Mouse (Mus musculus): ENCODE results near the gene Bcl2l13. TPM values are rescaled to one million over a fixed set of nuclear protein-coding genes. Genes with fewer than 3 reads are reported as not detected.
A peak's percentile ranks its signal among the peaks of the same experiment; 100 is the strongest.
"Not testable (repeated sequence)": the region's sequence is repeated elsewhere in the genome, so short reads cannot be mapped to it uniquely, and the experiment has no call there.

Bcl2l13 gene
- polyA plus RNA-seq, 1 experiment from 2014 or later: 49.6 TPM

DNA sequence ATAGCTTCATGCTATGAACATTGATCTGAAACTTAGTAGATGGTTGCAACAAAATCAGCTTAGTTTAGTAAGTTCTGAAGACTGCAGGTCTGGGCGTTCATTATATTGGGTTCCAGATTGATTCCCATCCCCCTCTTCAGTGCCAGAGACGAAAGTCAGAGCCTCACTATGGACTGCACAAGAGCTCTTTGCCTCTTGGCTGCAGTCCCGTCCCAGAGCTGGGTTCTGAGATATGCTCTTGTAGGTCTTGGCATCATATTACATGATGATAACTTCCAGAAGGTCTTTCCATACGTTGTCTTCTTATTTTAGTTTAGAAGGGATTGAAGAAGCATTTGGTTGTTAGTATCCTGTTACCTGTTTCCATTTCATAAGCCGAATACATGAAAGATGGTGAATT is 43.0 kb downstream of the Bcl2l13 start:
- Histone ChIP-seq H3K27me3 (no peaks in the 10 kb centered on the region), H3K4me2 (no peak overlapping the region), H3K9me3 (0 out of 2 replicates have a peak, but pooled peaks cover 2% of the 10 kb centered on the region), H3K27ac (no peak overlapping the region), H3K4me1 (no peaks in the 10 kb centered on the region), H3K9ac (no peak overlapping the region), H3K36me3 (replicated peaks) (peaks cover 61% of the 10 kb centered on the region), H3K4me3 (replicated peaks) (no peak overlapping the region)
- ATAC-seq (ENCODE audit: low FRiP score): no peak
- WGBS: 88% methylated on average over 5 of the region's 5 CpGs

DNA sequence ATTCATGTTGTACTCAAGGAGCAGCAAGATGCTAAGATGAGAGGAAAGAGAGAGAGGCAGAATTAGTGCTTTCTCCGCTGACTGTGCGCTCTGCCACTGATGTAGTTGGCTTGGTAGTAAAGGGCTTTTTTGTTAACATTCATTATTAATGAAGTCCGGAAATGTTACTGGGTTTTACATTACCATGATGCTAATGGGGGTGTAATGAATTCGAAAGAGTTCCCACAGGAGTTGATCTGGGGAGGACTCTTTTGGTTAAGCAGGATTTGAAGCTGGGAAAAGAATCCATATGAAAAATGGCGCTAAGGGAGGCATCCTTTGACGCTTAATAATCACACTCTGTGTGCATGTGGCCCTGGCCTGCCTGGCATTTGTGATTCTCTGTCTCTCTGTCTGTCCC is 48.4 kb downstream of the Bcl2l13 start:
- no peak overlapping the region for H3K27ac ChIP-seq
- H3K27me3 ChIP-seq: no peaks in the 10 kb centered on the region
- H3K4me2 ChIP-seq: no peak overlapping the region
- no peak overlapping the region for H3K9ac ChIP-seq
- peaks cover 61% of the 10 kb centered on the region for H3K36me3 ChIP-seq (replicated peaks)
- ATAC-seq (ENCODE audit: low FRiP score): no peak
- WGBS: 82% methylated on average over 6 of the region's 6 CpGs
- 0 out of 2 replicates have a peak, but pooled peaks cover 2% of the 10 kb centered on the region for H3K9me3 ChIP-seq
- no peaks in the 10 kb centered on the region for H3K4me1 ChIP-seq
- H3K4me3 ChIP-seq (replicated peaks): no peak overlapping the region

DNA sequence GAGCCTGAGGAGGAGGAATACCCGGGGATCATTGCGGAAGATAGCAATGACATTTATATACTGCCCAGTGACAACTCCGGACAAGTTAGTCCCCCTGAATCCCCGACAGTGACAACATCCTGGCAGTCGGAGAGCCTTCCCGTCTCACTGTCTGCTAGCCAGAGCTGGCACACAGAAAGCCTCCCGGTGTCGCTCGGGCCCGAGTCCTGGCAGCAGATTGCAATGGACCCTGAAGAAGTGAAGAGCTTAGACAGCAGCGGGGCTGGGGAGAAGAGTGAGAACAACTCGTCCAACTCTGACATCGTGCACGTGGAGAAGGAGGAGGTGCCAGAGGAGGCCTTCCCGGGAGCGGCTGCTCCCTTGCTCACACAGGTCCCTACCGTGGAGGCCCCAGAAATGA is 50.7 kb downstream of the Bcl2l13 start:
- ATAC-seq (ENCODE audit: low FRiP score): no peak

DNA sequence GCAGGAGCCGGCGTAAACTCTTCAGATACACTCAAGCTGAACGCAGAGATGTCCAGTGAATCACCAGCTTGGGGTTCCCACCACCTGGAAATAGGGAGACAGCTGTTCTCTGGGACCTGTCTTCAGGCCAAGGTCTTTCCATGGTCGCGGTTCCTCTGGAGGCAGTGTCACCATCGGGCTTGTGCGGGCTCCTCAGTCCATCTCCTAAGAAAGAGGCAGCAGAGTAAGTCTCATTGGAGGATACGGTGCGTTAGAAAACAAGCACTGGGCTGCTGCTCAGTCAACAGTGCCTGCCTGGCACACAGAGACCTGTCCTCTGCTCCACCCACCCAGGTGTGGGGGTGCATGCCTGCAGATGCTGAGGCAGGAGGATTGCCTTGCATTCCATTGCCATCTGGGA is 58.1 kb downstream of the Bcl2l13 start:
- no peak overlapping the region for H3K4me2 ChIP-seq
- no peak overlapping the region for H3K9ac ChIP-seq
- H3K36me3 ChIP-seq (replicated peaks): peaks cover 38% of the 10 kb centered on the region
- no peaks in the 10 kb centered on the region for H3K4me1 ChIP-seq
- H3K9me3 ChIP-seq: no peaks in the 10 kb centered on the region
- ATAC-seq (ENCODE audit: low FRiP score): no peak
- H3K27me3 ChIP-seq: no peaks in the 10 kb centered on the region
- H3K4me3 ChIP-seq (replicated peaks): no peak overlapping the region
- WGBS: 98% methylated on average over 9 of the region's 9 CpGs
- no peak overlapping the region for H3K27ac ChIP-seq

More for the DNA sequence above, 50.7 kb downstream of the Bcl2l13 start:
- Histone ChIP-seq H3K27ac (no peak overlapping the region), H3K9ac (no peak overlapping the region), H3K4me3 (replicated peaks) (no peak overlapping the region), H3K4me1 (no peaks in the 10 kb centered on the region), H3K36me3 (replicated peaks) (peaks cover 64% of the 10 kb centered on the region), H3K27me3 (no peaks in the 10 kb centered on the region), H3K4me2 (no peak overlapping the region), H3K9me3 (0 out of 2 replicates have a peak, but pooled peaks cover 2% of the 10 kb centered on the region)
- 89% methylated on average over 17 of the region's 17 CpGs for WGBS

DNA sequence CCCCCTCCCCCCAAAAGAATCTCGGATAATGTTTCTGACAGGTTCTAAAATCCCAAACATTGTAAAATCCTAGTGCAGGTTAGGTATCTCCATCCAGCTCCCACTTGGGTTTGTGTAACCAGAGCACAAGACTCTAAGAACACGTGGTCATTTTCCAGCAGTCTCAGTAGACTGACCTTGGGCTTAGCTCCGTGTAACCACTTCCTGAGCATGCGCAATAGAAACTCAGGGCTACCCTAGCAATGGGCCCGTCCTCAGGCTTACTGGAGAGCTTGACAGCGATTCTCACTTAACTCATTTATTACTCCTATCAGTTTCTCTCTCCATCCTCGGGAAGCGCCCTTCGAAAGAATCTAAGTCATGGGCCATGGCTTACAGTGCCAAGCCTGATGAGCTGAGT is 58.5 kb downstream of the Bcl2l13 start:
- H3K9me3 ChIP-seq: no peaks in the 10 kb centered on the region
- no peak overlapping the region for H3K4me2 ChIP-seq
- no peak overlapping the region for H3K4me3 ChIP-seq (replicated peaks)
- 91% methylated on average over 9 of the region's 9 CpGs for WGBS
- H3K4me1 ChIP-seq: no peaks in the 10 kb centered on the region
- H3K27ac ChIP-seq: no peak overlapping the region
- H3K9ac ChIP-seq: no peak overlapping the region
- no peaks in the 10 kb centered on the region for H3K27me3 ChIP-seq
- no peak for ATAC-seq (ENCODE audit: low FRiP score)
- H3K36me3 ChIP-seq (replicated peaks): peaks cover 38% of the 10 kb centered on the region

DNA sequence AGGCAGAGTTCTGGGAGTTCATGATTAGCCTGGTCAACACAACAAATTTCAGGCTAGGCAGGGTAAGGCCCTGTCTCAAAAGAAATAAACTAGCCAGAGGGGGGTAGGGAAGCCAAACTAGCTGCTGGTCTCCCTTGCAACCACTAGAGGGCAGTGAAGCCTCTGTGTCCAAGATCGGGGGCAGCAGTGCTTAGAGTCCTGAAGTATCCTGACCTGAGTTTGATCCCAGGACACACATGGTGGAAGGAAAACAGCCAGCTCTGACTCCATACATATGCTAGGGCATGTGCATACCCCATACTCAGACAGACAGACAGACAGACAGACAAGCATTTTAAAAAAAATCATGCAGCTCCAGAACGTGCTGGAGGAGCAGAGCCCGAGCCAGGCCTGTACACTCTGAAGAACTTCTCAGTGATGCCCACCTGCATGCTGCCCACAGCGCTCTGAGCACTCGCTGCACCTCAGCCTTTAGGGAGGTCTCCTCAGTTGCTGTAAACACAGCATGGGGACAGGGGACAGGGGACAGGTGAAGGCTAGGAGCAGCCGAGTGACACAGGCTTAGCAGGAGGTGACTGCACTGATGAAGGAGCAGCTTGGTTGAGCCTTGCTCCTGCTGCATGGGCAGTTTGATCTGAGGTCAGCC is 62.3 kb downstream of the Bcl2l13 start:
- peak; percentile 44; the same call in 1 of the 2 replicates for ATAC-seq (ENCODE audit: low FRiP score)
- Histone ChIP-seq H3K27me3 (no peaks in the 10 kb centered on the region), H3K4me2 (no peak overlapping the region), H3K27ac (no peak overlapping the region), H3K4me1 (no peaks in the 10 kb centered on the region), H3K36me3 (replicated peaks) (peaks cover 15% of the 10 kb centered on the region), H3K9me3 (no peaks in the 10 kb centered on the region), H3K9ac (no peak overlapping the region), H3K4me3 (replicated peaks) (no peak overlapping the region)
- WGBS: 70% methylated on average over 6 of the region's 6 CpGs

DNA sequence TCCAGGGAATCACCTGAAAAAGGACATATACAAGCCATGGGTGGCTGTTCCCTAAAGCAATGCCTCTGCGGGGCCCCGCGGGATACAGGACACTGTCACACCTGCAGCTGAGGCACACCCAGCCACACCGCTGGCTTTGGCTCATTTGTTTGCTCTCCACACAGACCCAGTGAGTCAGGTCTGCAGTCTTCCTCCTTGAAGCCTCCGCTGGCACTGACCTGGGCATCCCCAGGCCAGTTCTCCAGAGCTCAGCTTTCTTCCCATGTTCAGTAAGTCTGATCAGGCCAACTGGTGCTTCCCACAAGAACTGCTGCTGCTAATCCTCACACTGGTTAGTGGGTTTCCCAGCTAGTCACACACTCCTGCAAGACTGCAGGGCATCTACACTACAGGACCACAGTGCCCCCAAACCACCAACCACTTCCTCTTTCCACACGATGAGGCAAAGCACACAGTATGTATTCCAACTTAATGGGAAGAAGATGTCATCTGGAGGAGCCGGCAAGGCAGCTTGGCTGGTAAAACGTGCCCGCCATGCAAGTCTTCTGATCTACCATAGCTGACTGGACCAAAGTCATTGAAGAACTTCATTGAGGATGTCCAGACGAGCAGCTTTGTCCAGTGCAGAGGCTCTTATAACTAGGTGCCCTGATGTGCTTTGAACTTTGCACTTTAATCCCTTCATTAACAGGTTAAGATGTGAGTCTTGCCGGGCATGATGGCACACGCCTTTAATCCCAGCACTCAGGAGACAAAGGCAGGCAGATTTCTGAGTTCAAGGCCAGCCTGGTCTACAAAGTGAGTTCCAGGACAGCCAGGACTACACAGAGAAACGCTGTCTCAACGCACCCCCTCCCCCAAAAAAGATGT is 66.0 kb downstream of the Bcl2l13 start:
- WGBS: 91% methylated on average over 14 of the region's 14 CpGs
- H3K9me3 ChIP-seq: no peaks in the 10 kb centered on the region
- no peak overlapping the region for H3K4me3 ChIP-seq (replicated peaks)
- H3K4me1 ChIP-seq: no peaks in the 10 kb centered on the region
- ATAC-seq (ENCODE audit: low FRiP score): no peak
- no peaks in the 10 kb centered on the region for H3K36me3 ChIP-seq (replicated peaks)
- no peak overlapping the region for H3K9ac ChIP-seq
- no peak overlapping the region for H3K27ac ChIP-seq
- no peak overlapping the region for H3K4me2 ChIP-seq
- no peaks in the 10 kb centered on the region for H3K27me3 ChIP-seq

DNA sequence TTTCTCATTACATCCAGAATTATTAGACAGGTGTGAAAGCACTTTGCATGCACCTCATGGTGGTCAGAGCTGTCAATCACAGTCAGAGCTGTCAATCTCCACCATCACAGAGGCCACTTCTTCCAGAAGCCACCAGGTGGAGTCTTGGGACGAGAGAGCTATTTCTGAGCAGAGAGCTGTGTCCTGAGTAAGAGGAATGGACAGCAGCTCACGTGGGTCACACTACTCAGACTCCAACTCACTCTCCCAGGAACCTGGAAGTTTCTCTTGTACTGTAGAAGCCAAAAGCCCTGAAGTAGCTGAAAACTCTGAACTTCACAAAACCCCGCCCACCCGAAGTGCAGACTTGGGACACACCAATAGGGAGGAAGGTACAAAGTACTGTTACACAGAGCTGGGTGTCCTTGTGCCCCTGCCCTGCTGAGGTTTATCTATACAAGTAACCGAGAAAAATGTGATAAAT is 67.5 kb downstream of the Bcl2l13 start:
- no peaks in the 10 kb centered on the region for H3K27me3 ChIP-seq
- no peak for ATAC-seq (ENCODE audit: low FRiP score)
- H3K9me3 ChIP-seq: no peaks in the 10 kb centered on the region
- H3K4me1 ChIP-seq: no peaks in the 10 kb centered on the region
- no peak overlapping the region for H3K4me3 ChIP-seq (replicated peaks)
- 55% methylated on average over 5 of the region's 5 CpGs for WGBS
- H3K9ac ChIP-seq: no peak overlapping the region
- H3K4me2 ChIP-seq: no peak overlapping the region
- H3K36me3 ChIP-seq (replicated peaks): no peaks in the 10 kb centered on the region
- H3K27ac ChIP-seq: no peak overlapping the region

DNA sequence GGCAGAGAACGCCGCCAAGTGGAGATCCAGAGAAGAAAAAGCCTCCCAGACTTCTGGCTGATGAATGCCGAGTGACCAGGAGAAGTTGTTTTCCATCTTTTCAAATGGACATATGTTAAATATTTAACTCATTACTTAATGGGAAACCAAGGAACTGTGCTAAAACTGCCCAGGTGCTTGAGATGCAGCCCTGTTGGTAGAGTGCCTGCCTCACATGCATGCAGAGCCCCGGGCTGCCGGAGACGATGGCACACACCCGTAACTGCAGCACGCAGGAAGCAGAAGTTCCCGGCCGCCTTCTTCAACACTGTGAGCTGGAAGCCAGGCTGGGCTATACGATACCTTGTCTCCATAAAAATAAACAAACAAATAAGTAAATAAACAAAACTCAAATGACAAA is 67.9 kb downstream of the Bcl2l13 start:
- Histone ChIP-seq H3K4me3 (replicated peaks) (no peak overlapping the region), H3K9ac (no peak overlapping the region), H3K4me1 (no peaks in the 10 kb centered on the region), H3K36me3 (replicated peaks) (no peaks in the 10 kb centered on the region), H3K4me2 (no peak overlapping the region), H3K27me3 (no peaks in the 10 kb centered on the region), H3K9me3 (no peaks in the 10 kb centered on the region), H3K27ac (no peak overlapping the region)
- WGBS: 89% methylated on average over 11 of the region's 11 CpGs
- ATAC-seq (ENCODE audit: low FRiP score): no peak

DNA sequence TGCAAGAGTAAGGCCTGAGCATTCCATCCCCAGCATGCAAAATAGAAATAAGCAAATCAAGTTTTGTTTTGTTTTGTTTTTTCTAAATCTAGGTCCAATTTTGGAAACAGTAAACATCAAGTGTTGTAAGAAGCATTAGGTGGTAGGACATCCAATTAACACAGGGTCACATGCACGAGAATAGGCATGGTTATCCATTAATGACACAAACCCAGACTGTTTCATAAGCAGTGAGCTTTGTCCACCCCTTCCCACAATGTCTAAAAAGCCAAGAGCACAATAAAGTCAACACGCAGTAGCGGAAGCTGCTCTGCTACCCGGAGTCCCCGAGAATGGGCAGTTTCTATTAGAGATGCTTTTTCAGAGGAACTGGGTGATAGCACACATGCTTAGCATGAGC is 69.1 kb downstream of the Bcl2l13 start:
- Histone ChIP-seq H3K9me3 (no peaks in the 10 kb centered on the region), H3K27me3 (no peaks in the 10 kb centered on the region), H3K9ac (no peak overlapping the region), H3K36me3 (replicated peaks) (no peaks in the 10 kb centered on the region), H3K4me2 (no peak overlapping the region), H3K27ac (no peak overlapping the region), H3K4me3 (replicated peaks) (no peak overlapping the region), H3K4me1 (no peaks in the 10 kb centered on the region)
- ATAC-seq (ENCODE audit: low FRiP score): no peak
- WGBS: 81% methylated on average over 5 of the region's 5 CpGs

DNA sequence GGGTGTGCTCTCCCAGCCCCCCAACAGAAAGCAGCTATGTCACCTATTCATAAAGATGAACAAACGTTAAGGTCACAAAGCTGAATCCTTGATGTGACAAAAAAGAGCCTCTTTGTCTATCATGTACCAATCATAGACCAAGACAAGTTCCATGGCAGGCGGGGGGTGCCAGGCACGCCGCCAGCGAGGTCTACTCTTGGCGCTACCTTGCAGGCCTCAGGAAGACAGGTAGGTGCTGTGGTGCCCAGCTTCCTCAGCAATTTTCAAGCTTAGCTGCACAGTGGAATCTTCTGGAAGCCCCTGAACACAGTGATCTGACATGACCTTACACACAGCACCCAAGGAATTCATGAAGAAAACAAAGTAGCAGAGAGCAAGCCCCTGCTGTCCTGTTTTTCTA is 70.5 kb downstream of the Bcl2l13 start:
- no peaks in the 10 kb centered on the region for H3K4me1 ChIP-seq
- H3K9me3 ChIP-seq: no peaks in the 10 kb centered on the region
- no peaks in the 10 kb centered on the region for H3K36me3 ChIP-seq (replicated peaks)
- WGBS: 92% methylated on average over 6 of the region's 6 CpGs
- H3K4me3 ChIP-seq (replicated peaks): no peak overlapping the region
- no peak for ATAC-seq (ENCODE audit: low FRiP score)
- H3K4me2 ChIP-seq: no peak overlapping the region
- no peak overlapping the region for H3K27ac ChIP-seq
- no peak overlapping the region for H3K9ac ChIP-seq
- no peaks in the 10 kb centered on the region for H3K27me3 ChIP-seq

DNA sequence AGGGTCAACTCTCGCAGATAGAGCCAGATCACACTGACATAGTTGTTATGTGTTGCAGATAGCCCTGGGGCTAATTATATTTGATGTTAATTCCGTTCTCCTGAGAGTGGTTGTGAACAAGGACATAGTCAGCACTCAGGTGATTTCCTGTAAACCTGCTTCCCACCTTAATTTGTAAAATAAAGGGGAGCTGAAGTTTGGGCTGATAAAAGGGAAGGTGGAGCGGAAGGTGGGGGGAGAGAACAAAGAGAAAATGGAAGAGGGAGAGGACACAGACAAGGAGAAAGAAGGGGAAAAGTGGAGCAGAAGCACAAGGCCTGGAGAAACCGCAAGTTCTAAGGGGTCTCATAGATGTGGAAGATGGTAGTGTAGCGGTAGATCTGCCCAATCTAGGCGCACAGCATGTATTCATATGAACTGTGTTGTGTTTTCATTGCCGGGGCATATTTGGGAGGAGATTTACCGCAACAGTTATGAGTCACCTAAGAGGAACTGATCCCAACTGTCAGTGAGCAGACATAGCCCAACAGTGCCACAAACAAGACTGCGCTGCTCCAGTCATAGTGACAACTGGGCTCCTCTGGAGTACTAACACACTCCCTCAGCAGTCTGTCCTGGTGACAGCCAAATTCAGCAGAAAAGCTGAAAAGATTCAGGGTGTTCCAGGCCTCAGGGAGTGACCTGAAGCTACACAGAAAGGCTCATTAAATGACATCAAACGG is 72.0 kb downstream of the Bcl2l13 start:
- not testable (repeated sequence) for H3K36me3 ChIP-seq (replicated peaks); H3K27ac ChIP-seq; H3K9ac ChIP-seq; H3K9me3 ChIP-seq; H3K4me2 ChIP-seq; H3K4me1 ChIP-seq; H3K27me3 ChIP-seq; ATAC-seq (ENCODE audit: low FRiP score); H3K4me3 ChIP-seq (replicated peaks)
- 92% methylated on average over 10 of the region's 10 CpGs for WGBS

All from forebrain, embryonic 12.5 days (tissue).